Mouse (Mus musculus) kidney, embryonic 16.5 days (tissue): Measurements from ENCODE around the gene N4bp1. TPM values are rescaled to one million over a fixed set of nuclear protein-coding genes. Genes with fewer than 3 reads are reported as not detected.

Experiments used
- ATAC-seq: fragments of 200-750 bp; cut with Nextera tagmentation; 2 replicates; pipeline ENCODE4 v1.8.0; 2017; ENCODE audit warnings: moderate TSS enrichment; ENCODE audit not compliant: low FRiP score, low TSS enrichment
- H3K27ac ChIP-seq: fragments of 300-500 bp; sonication (generic); 2 replicates; pipeline ENCODE4 v1.5.1; 2014; ENCODE audit warnings: low read length
- H3K27me3 ChIP-seq: fragments of 300-500 bp; sonication (generic); 2 replicates; pipeline ENCODE4 v1.6.1; 2014; ENCODE audit warnings: low read length, control low read depth, mixed read lengths; ENCODE audit not compliant: insufficient read depth
- H3K36me3 ChIP-seq: fragments of 300-500 bp; sonication (generic); 2 replicates; pipeline ENCODE4 v1.6.1; 2014; ENCODE audit warnings: low read length, control low read depth, mixed read lengths; ENCODE audit not compliant: insufficient read depth
- H3K4me1 ChIP-seq: fragments of 300-500 bp; sonication (generic); 2 replicates; pipeline ENCODE4 v1.6.1; 2014; ENCODE audit warnings: low read length, control low read depth, mixed read lengths; ENCODE audit not compliant: insufficient read depth
- H3K4me2 ChIP-seq: fragments of 300-500 bp; sonication (generic); replicated peaks from 2 replicates; pipeline ENCODE4 v1.6.1; 2014; ENCODE audit warnings: low read depth, low read length
- H3K4me3 ChIP-seq: fragments of 300-500 bp; sonication (generic); 2 replicates; pipeline ENCODE4 v1.5.1; 2014; ENCODE audit warnings: mild to moderate bottlenecking, low read length
- H3K9ac ChIP-seq: fragments of 300-500 bp; sonication (generic); replicated peaks from 2 replicates; pipeline ENCODE4 v1.6.1; 2014; ENCODE audit warnings: low read length
- H3K9me3 ChIP-seq: fragments of 300-500 bp; sonication (generic); 2 replicates; pipeline ENCODE4 v1.6.1; 2016; ENCODE audit warnings: low read length, control low read depth
- WGBS: fragments of 180-500 bp; shearing (Covaris S2); extraction: QIAGEN DNeasy Blood & Tissue Kit; methylation state at CpG from one replicate; pipeline ENCODE4 v1.1.7; 2014; 5-methylcytosine and 5-hydroxymethylcytosine counted together
- polyA plus RNA-seq: library from polyadenylated mRNA; unstranded; fragments of >200 nt; fragmentation: Nextera tagmentation; extraction: Ambion mirVana; gene quantifications from 2 replicates; pipeline ENCODE4 v1.2.1, GENCODE M21; 2015

N4bp1 gene
- polyA plus RNA-seq, 1 experiment from 2014 or later: 8.3 TPM

DNA sequence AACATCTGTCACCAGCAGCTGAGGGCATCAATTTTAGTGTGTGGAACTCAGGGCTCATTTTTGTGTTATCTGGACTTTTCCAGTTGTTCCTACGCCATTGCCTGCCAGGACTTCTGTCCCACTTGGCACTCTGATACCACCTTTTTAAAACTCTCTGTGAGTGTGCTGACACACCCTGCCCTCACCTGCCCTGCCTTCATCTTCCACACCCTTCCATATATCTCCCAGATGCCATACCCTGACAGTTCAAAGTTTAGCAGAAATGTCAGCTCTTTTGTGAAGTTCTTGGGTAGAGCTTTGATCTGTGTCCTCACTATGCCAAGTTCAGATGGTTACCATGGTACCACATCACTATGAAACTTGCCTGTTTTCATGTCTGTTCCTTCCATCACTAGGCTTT is 95.5 kb downstream of the N4bp1 start:
- Histone ChIP-seq H3K27ac (no peak overlapping the region), H3K9ac (no peak overlapping the region)
- WGBS: 91% methylated on average over 1 of the region's 1 CpGs

DNA sequence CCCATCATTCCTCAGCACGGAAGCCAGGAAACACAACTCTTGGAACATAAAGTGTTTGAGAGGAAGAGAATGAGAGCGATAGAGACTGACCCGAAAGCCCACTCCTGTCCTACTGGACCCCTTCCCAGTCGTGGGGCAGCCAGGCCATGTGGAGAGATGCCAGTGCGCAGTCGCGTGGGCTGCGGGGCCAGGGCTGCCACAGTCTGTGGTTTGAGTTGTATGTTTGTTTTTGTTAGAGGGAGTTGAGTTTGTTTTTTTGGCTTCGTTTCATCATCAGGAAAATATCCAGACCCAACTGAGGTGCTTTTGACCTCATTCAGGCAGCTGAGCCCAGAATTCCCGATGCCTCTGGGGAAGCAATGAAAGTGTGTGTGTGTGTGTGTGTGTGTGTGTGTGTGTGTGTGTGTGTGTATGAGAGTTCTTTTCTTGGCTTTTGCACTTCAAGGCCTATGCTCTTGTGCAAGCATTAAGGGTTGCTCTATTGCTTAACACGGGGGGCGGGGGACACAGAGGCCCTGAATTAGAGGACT is 97.1 kb downstream of the N4bp1 start:
- Histone ChIP-seq H3K27me3 (no peaks in the 10 kb centered on the region), H3K27ac (peak overlapping the region; percentile 77), H3K4me1 (peaks cover 32% of the 10 kb centered on the region), H3K9ac (no peak overlapping the region), H3K4me3 (peak overlapping the region; percentile 6; the same call in 1 of the 2 replicates), H3K36me3 (no peaks in the 10 kb centered on the region), H3K9me3 (no peaks in the 10 kb centered on the region), H3K4me2 (peak overlapping the region; percentile 35)
- ATAC-seq: 0 out of 2 replicates have a peak, but pooled peaks have one; percentile 64
- WGBS: 39% methylated on average over 12 of the region's 12 CpGs

More for the DNA sequence above, 95.5 kb downstream of the N4bp1 start:
- no peaks in the 10 kb centered on the region for H3K27me3 ChIP-seq
- ATAC-seq: no peak
- H3K36me3 ChIP-seq: no peaks in the 10 kb centered on the region
- H3K4me2 ChIP-seq: no peak overlapping the region
- H3K4me1 ChIP-seq: peaks cover 32% of the 10 kb centered on the region
- no peak overlapping the region for H3K4me3 ChIP-seq
- H3K9me3 ChIP-seq: no peaks in the 10 kb centered on the region

DNA sequence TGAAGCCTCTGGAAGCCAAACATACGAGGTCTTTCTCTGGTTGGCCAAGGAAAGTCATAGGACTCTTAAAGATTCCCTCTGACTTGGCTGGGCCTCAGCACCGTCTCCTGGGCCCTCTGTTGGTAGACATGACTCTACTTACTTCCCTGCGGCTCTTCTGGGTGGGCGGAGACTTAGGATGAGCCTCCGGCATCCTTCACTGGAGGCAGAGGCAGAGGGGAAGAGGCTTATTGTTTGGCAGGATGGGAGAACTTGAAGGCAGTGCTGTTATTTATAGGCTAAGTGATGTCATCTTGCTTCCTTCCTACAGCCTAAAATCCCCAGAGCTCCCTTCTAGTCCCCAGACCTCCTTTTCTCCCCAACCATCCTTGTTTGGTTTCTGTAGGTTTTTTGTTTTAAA is 98.6 kb downstream of the N4bp1 start:
- Histone ChIP-seq H3K9me3 (no peaks in the 10 kb centered on the region), H3K27ac (peak overlapping the region; percentile 77; the same call in 1 of the 2 replicates), H3K27me3 (no peaks in the 10 kb centered on the region), H3K4me3 (no peak overlapping the region), H3K4me2 (no peak overlapping the region), H3K4me1 (peaks cover 32% of the 10 kb centered on the region), H3K36me3 (no peaks in the 10 kb centered on the region), H3K9ac (no peak overlapping the region)
- 64% methylated on average over 5 of the region's 5 CpGs for WGBS
- ATAC-seq: peak; percentile 43; the same call in 1 of the 2 replicates

DNA sequence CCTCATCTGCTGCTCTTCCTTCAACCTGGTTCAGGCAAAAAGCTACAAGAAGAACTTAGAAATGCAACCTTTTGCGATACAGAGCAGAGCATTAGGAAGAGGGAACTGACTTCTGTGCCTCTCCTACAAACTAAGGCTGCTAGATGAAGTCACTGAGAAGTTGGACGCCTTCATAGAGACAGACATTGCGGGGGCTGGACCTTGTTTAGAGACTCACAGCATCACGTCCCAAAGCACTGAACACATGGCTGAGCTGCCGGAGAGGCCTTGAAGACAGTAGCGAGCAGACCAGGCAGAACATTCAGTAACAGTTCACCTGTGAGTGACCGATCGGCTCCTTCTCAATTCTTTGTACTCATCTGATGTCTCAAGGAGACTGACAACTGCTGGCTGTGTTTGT is 104.0 kb downstream of the N4bp1 start:
- WGBS: 85% methylated on average over 8 of the region's 8 CpGs
- Histone ChIP-seq H3K27ac (no peak overlapping the region), H3K4me2 (no peak overlapping the region), H3K36me3 (no peaks in the 10 kb centered on the region), H3K9ac (no peak overlapping the region), H3K9me3 (no peaks in the 10 kb centered on the region), H3K4me3 (no peak overlapping the region), H3K4me1 (peaks cover 9% of the 10 kb centered on the region; the same call in 1 of the 2 replicates), H3K27me3 (no peaks in the 10 kb centered on the region)
- no peak for ATAC-seq

DNA sequence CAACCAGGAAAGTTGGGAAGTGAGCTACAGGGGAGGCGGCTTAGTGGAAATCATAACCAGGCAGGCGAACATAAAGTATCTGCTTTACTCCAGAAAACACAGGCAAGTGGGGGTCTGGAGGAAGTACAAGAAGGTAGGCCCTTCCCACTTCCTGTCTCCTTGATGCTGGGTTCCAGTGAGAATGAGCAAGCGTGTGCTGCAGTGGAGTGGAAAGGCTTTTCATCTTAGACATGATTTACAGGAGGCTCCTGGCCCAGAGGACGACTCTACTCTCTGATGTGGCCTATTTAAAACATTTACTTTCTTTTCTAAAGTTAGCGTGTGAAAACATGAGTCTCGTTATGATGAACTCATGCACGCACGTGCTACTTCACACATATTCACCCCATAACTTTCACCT is 105.9 kb downstream of the N4bp1 start:
- Histone ChIP-seq H3K27me3 (no peaks in the 10 kb centered on the region), H3K9me3 (no peaks in the 10 kb centered on the region), H3K4me1 (peaks cover 9% of the 10 kb centered on the region; the same call in 1 of the 2 replicates), H3K9ac (no peak overlapping the region), H3K4me2 (no peak overlapping the region), H3K27ac (peak overlapping the region; percentile 61; the same call in 1 of the 2 replicates), H3K4me3 (no peak overlapping the region), H3K36me3 (no peaks in the 10 kb centered on the region)
- 45% methylated on average over 8 of the region's 8 CpGs for WGBS
- ATAC-seq: no peak

DNA sequence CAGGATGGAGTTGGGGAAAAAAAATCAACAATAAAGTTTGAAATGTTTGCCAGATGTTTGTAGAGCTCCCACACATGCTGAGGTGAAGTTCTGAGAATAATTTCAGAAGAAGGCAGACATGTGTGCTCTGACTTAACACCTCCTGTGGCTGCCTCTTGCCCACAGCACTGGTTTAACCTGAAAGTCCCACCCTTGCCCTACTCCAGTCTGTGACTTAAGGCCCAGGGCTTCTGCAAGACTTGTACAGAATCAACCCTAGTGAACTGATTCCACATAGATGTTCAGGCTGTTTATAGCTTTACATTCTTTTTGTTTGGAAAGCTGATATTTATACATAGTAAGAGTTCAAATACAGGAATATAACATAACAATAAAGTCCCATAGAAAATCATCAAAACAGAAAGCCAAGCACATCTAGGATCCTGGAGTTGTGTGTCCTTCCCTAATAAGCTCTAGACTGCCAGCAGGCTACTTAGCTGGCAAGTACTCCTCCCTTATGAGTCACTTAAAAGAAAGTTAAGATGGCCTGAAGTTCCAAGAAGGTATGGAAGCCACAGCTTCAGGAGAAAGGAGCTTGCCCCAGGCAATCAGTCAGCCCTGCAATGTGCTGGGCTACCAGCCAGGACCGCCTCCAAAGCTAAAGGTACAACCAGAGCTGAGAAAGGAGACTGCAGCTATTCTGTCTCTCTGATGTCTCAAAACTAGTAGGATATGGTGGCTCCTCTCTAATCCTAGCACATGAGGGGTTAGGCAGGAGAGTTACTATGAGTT is 114.9 kb downstream of the N4bp1 start:
- Histone ChIP-seq H3K27me3 (no peaks in the 10 kb centered on the region), H3K4me2 (no peak overlapping the region), H3K36me3 (no peaks in the 10 kb centered on the region), H3K9me3 (no peaks in the 10 kb centered on the region), H3K4me1 (no peaks in the 10 kb centered on the region), H3K9ac (no peak overlapping the region), H3K27ac (no peak overlapping the region), H3K4me3 (no peak overlapping the region)
- WGBS: 72% methylated on average over 1 of the region's 1 CpGs
- ATAC-seq: no peak

DNA sequence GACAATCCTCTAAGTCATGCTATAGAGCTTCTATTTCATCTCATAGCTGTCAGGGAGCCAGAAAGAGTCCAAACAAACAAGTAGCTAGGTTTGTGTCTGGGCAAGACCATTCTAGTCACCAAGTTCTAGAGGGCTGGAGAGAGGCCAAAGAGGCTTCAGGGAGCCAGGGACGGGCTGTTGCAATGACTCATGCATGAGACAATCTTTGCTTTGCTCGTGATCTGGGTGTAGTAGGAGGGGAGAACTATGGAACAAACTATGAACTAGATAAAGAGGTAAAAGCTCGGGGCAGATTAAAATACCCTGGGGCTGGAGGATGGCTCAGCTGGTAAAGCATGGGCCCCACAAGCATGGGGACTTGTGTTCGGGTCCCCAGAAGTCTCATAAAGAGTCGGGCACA is 116.6 kb downstream of the N4bp1 start:
- Histone ChIP-seq H3K27me3 (no peaks in the 10 kb centered on the region), H3K4me3 (no peak overlapping the region), H3K27ac (no peak overlapping the region), H3K4me2 (no peak overlapping the region), H3K4me1 (no peaks in the 10 kb centered on the region), H3K9ac (no peak overlapping the region), H3K9me3 (no peaks in the 10 kb centered on the region), H3K36me3 (no peaks in the 10 kb centered on the region)
- ATAC-seq: no peak
- 82% methylated on average over 5 of the region's 5 CpGs for WGBS

DNA sequence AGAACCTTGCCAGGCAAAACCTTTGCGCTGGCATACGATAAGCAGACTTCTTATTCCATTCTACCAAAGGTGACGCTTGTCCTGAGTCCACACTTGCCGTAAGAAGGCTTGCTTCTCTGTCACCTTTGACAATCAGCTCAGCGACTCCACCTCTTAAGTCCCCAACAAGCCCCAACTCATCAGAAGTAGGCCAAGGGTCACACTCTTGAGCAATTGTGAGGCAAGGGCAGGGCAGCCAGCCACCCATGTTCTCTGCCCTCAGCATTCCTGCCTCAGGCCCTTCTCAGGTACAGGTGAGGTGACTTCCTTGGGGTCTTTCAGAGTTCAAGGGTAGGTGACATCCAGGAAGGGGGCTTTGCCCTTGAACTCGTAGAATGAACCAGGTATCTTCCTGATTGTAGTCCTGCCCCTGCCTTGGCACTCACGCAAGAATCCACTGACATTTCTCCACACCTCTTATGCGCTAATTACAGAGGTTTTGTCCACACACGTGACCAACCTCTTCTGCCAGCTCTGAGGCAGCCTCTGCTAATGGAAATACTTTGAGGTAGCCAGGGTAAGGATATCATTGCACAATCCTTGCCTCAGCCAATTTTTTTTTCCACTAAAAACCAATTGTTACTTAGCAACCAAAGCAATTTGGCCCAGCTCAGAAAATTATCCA is 118.4 kb downstream of the N4bp1 start:
- no peak overlapping the region for H3K27ac ChIP-seq
- H3K36me3 ChIP-seq: no peaks in the 10 kb centered on the region
- ATAC-seq: no peak

DNA sequence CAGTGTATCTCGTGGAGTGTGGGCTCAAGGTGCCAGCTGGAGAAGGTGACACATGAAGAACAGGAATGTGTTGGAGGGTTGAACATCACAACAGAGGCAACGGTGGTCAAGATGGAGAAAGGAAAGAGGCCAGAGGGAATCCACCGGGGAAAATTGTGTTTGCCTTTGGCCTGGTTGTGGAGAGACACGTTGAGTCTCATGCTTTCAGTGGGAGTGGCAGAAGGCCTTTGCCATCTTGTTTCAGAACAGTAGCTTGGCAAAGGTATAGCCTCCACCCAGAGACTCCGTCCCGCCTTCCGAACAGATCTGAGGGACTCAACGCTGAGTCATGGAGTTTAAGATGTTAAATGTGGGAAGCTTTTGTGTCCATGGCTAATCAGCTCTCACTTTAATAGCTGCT is 119.4 kb downstream of the N4bp1 start:
- WGBS: 90% methylated on average over 8 of the region's 8 CpGs
- no peak overlapping the region for H3K27ac ChIP-seq

More for the DNA sequence above, 118.4 kb downstream of the N4bp1 start:
- no peaks in the 10 kb centered on the region for H3K27me3 ChIP-seq
- WGBS: 88% methylated on average over 9 of the region's 9 CpGs
- no peak overlapping the region for H3K4me2 ChIP-seq
- no peak overlapping the region for H3K4me3 ChIP-seq
- H3K4me1 ChIP-seq: no peaks in the 10 kb centered on the region
- no peaks in the 10 kb centered on the region for H3K9me3 ChIP-seq
- no peak overlapping the region for H3K9ac ChIP-seq

DNA sequence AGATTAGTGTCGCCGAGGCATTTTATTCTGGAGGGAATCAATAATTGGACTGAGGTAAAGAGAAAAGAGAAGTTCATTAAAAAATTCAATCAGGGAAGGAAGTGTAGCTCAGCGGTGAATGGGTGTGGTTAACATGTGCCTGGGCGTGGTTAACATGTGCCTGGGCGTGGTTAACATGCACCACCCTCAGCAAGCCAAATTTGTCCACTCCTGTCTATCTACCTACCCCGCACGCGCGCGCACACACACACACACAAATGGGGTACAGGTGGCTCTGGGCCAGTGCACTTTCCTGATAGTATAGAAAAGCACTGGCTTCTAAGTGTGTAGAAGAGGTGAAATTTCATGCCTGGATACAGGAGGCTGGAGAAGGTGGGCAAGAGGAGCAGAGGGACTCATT is 119.9 kb downstream of the N4bp1 start:
- Histone ChIP-seq H3K4me3 (no peak overlapping the region), H3K9me3 (no peaks in the 10 kb centered on the region), H3K27ac (no peak overlapping the region), H3K4me1 (no peaks in the 10 kb centered on the region), H3K27me3 (no peaks in the 10 kb centered on the region), H3K36me3 (no peaks in the 10 kb centered on the region), H3K4me2 (no peak overlapping the region), H3K9ac (no peak overlapping the region)
- WGBS: 90% methylated on average over 10 of the region's 10 CpGs
- ATAC-seq: no peak

More for the DNA sequence above, 119.4 kb downstream of the N4bp1 start:
- no peaks in the 10 kb centered on the region for H3K36me3 ChIP-seq
- H3K9ac ChIP-seq: no peak overlapping the region
- H3K4me2 ChIP-seq: no peak overlapping the region
- no peaks in the 10 kb centered on the region for H3K27me3 ChIP-seq
- H3K4me3 ChIP-seq: no peak overlapping the region
- ATAC-seq: no peak
- H3K9me3 ChIP-seq: no peaks in the 10 kb centered on the region
- no peaks in the 10 kb centered on the region for H3K4me1 ChIP-seq
